Mouse (Mus musculus) ES-E14 (cell line): ENCODE results near the gene Thap11.

ENCODE experiments used
- CHD2 ChIP-seq: IDR thresholded peaks from 2 replicates; pipeline ENCODE4 v1.6.1; 2014; ENCODE audit warnings: mild to moderate bottlenecking, low read depth, low read length, inconsistent platforms
- HCFC1 ChIP-seq: IDR thresholded peaks from 2 replicates; pipeline ENCODE4 v1.6.1; 2012; ENCODE audit warnings: low read length, inconsistent platforms, borderline replicate concordance; ENCODE audit not compliant: insufficient read depth
- MAFK ChIP-seq: IDR thresholded peaks from 2 replicates; pipeline ENCODE4 v1.6.1; 2014; ENCODE audit warnings: mild to moderate bottlenecking, low read depth, low read length, inconsistent platforms; ENCODE audit not compliant: insufficient read depth
- ZC3H11A ChIP-seq: IDR thresholded peaks from 2 replicates; pipeline ENCODE4 v1.6.1; 2012; ENCODE audit warnings: low read depth, mild to moderate bottlenecking, inconsistent platforms, low read length, borderline replicate concordance
- ZNF384 ChIP-seq: IDR thresholded peaks from 2 replicates; pipeline ENCODE4 v1.6.1; 2012; ENCODE audit warnings: low read depth, low read length, inconsistent platforms

GRCm38 (mm10) chr8:105807766-105808165 is 47.2 kb upstream of the Thap11 start:
- TF ChIP-seq ZC3H11A (no peak), ZNF384 (no peak), MAFK (no peak), CHD2 (no peak), HCFC1 (no peak)
